Mouse (Mus musculus): ENCODE data around the gene Ptprk. TPM values are rescaled to one million over a fixed set of nuclear protein-coding genes. Genes with fewer than 3 reads are reported as not detected.

Ptprk gene
- polyA plus RNA-seq, 1 experiment from 2014 or later, result 35.5 TPM

DNA sequence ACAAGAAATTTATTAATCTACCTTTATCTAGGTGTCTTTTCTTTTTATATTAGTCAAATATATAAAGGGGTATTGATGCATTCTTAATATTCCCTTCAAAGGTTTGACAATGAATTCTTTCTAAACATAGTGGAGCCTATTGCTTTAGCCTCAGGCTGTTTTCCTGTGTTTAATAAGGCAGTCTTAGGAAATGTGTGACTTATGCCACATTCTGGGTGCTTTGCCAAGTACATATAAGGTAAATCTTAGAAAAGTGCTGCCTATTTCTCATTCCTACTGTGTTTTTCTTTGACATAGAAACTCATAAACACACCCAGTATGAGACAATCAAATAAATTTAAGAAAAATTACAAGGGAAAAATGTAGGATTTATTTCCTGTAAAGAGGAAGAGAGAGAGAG is 327.2 kb downstream of the Ptprk start:
- Histone ChIP-seq H3K27ac (no peak overlapping the region), H3K4me2 (replicated peaks) (no peak overlapping the region), H3K4me3 (no peak overlapping the region), H3K9me3 (no peaks in the 10 kb centered on the region), H3K27me3 (no peaks in the 10 kb centered on the region), H3K9ac (no peak overlapping the region), H3K36me3 (no peaks in the 10 kb centered on the region), H3K4me1 (no peaks in the 10 kb centered on the region)
- no peak for ATAC-seq (ENCODE audit: low FRiP score, low read depth)

DNA sequence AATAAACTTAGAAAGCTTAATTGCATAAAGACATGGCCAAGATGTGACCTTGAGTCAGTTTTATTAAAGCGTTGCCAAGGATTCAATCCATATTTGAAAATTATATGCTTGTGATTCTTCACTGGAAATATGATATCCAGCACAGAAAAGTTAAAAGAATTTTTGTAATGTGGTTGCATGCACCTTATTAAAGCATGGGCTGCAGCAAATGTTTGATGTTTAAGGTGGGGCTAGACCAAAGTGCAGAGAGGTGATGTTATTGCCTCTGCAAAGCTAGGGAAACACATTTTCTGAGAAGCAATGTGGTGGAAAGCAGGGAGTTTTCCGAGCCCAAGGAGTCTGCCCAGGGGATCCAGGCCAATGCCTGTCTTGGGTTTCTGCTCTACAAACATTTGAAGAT is 334.4 kb downstream of the Ptprk start:
- H3K9ac ChIP-seq, result no peak overlapping the region
- H3K27ac ChIP-seq, result no peak overlapping the region
- no peak overlapping the region for H3K4me2 ChIP-seq (replicated peaks)
- no peak for ATAC-seq (ENCODE audit: low FRiP score, low read depth)
- no peak overlapping the region for H3K4me3 ChIP-seq
- no peaks in the 10 kb centered on the region for H3K4me1 ChIP-seq
- H3K9me3 ChIP-seq, result no peaks in the 10 kb centered on the region
- WGBS, result 63% methylated on average over 2 of the region's 2 CpGs
- H3K36me3 ChIP-seq, result no peaks in the 10 kb centered on the region
- no peaks in the 10 kb centered on the region for H3K27me3 ChIP-seq

DNA sequence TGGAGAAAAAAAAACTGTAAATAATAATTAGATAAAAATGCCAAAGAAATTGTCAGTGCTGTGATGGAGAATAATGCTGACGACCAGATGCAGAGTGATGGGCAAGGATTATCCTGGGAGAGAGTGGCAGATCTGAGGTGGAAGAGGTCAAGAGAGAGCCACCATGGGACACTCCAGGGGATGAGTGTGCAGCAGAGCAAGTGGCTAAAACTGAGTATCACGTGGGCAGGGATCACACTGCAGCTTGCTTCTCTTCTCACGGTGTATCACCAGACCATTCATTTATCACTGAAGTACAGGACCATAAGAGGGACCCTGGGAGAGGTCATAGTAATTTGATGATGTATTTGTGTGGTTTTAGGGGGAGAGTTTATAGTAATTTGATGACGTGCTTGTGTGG is 340.2 kb downstream of the Ptprk start:
- no peaks in the 10 kb centered on the region for H3K36me3 ChIP-seq
- H3K4me3 ChIP-seq, result no peak overlapping the region
- no peak overlapping the region for H3K27ac ChIP-seq
- H3K9me3 ChIP-seq, result no peaks in the 10 kb centered on the region
- ATAC-seq (ENCODE audit: low FRiP score, low read depth), result no peak
- H3K4me2 ChIP-seq (replicated peaks), result no peak overlapping the region
- H3K4me1 ChIP-seq, result no peaks in the 10 kb centered on the region
- H3K27me3 ChIP-seq, result no peaks in the 10 kb centered on the region
- 65% methylated on average over 4 of the region's 4 CpGs for WGBS
- no peak overlapping the region for H3K9ac ChIP-seq

DNA sequence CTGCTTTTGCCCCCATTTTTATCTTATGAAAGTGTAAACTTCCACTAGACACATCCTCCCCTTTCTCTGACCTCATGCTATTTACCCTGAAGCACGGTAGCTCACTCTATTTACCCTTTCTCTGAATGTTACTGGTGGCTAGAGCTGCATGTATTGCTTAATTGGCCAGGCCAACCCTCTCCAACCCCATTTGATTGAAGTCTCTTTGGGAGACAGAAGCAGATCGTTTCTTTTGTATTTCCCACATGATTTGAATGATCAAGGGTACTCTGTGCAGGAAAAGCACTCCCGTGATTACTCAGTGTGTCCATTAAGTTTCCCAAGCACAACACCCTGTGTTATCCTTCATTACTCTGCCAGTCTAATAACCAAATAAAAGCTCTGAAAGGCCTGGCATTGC is 348.0 kb downstream of the Ptprk start:
- 60% methylated on average over 3 of the region's 3 CpGs for WGBS
- no peaks in the 10 kb centered on the region for H3K9me3 ChIP-seq
- no peaks in the 10 kb centered on the region for H3K36me3 ChIP-seq
- H3K27me3 ChIP-seq, result no peaks in the 10 kb centered on the region
- no peak overlapping the region for H3K9ac ChIP-seq
- no peak for ATAC-seq (ENCODE audit: low FRiP score, low read depth)
- H3K27ac ChIP-seq, result no peak overlapping the region
- H3K4me1 ChIP-seq, result no peaks in the 10 kb centered on the region
- H3K4me3 ChIP-seq, result no peak overlapping the region
- H3K4me2 ChIP-seq (replicated peaks), result no peak overlapping the region

DNA sequence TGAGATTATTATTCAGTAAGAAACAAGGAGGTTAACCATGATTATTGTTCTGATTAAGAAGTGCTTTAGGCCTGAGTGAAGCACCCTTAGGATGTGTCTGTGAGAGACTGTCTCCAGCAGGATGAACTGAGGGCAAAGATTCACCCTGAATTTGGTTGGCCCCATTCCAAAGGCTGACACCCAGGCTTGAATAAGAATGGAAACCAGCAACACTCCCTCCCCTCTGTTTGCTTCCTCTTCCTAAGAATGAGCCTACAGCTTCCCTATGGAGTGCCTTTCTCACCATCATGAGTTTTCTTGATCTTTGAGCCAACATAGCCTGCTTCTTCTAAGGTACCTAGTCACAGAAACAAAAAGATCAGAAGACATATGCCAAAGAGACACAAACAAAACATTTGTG is 350.8 kb downstream of the Ptprk start:
- no peak overlapping the region for H3K27ac ChIP-seq
- H3K27me3 ChIP-seq, result no peaks in the 10 kb centered on the region
- no peak for ATAC-seq (ENCODE audit: low FRiP score, low read depth)

DNA sequence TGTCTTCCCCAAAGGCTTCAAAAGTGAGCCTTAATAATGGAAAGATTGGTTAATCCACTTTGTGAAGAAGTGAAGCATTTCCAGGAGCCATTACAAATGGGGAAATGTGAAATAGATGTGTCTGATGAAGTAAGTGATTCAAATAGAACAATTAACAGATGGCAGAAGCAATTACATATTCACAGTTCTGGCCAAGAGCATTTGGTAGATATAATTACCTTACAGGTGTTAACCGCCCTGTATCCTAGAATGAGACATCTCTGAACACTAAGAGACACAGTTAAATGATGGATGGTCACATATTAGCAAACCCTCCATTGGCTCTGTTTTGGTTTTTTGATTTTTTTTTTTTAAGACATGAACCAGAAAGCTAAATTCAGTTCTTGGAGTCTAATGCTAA is 361.5 kb downstream of the Ptprk start:
- WGBS, result 96% methylated on average over 1 of the region's 1 CpGs
- Histone ChIP-seq H3K27me3 (no peaks in the 10 kb centered on the region), H3K36me3 (no peaks in the 10 kb centered on the region), H3K9me3 (no peaks in the 10 kb centered on the region), H3K4me2 (replicated peaks) (no peak overlapping the region), H3K4me1 (no peaks in the 10 kb centered on the region), H3K4me3 (no peak overlapping the region), H3K9ac (no peak overlapping the region), H3K27ac (no peak overlapping the region)
- no peak for ATAC-seq (ENCODE audit: low FRiP score, low read depth)

More for the DNA sequence above, 350.8 kb downstream of the Ptprk start:
- no peak overlapping the region for H3K4me2 ChIP-seq (replicated peaks)
- no peaks in the 10 kb centered on the region for H3K4me1 ChIP-seq
- H3K36me3 ChIP-seq, result no peaks in the 10 kb centered on the region
- H3K9me3 ChIP-seq, result no peaks in the 10 kb centered on the region
- no peak overlapping the region for H3K4me3 ChIP-seq
- no peak overlapping the region for H3K9ac ChIP-seq

DNA sequence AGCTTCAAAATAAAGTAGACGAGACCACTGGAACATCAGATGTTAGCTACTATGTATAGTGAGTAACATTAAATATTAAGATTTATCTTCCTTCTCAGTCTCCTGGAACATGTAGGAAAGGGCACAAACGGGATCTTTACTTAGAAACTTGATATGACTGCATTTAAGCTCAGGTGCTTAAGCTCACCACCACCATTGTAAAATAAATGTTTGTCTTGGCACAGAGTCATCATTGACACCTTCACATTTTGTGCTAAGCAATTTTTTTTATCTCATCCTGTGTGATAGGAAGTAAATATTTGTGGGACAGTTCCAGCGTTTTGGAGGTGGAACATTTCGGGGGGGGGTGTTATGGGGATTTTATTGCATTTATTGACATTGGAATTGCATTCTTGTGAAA is 375.2 kb downstream of the Ptprk start:
- H3K4me3 ChIP-seq, result no peak overlapping the region

DNA sequence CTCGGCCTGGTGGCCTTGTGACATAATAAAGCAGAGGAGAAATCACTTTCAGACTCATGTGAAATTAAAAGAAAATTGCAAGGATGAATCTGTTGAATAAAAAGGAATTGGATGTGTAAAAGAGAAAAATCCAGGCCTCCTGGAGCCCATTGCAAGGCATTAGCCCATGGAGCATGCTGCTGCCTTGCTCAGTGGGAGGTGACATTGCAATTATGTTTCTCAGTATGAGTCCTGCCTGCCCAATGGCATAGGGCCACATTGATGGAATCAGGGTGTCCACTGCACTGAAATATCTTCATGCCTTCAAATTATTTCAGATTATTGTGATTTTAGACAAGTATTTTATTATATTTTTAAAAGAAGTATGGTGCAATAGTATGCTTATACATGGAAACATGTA is 376.0 kb downstream of the Ptprk start:
- Histone ChIP-seq H3K4me3 (no peak overlapping the region), H3K36me3 (no peaks in the 10 kb centered on the region), H3K4me1 (no peaks in the 10 kb centered on the region), H3K4me2 (replicated peaks) (no peak overlapping the region), H3K9me3 (no peaks in the 10 kb centered on the region), H3K9ac (no peak overlapping the region), H3K27me3 (no peaks in the 10 kb centered on the region), H3K27ac (no peak overlapping the region)
- no peak for ATAC-seq (ENCODE audit: low FRiP score, low read depth)
- 63% methylated on average over 1 of the region's 1 CpGs for WGBS

More for the DNA sequence above, 375.2 kb downstream of the Ptprk start:
- Histone ChIP-seq H3K27me3 (no peaks in the 10 kb centered on the region), H3K9ac (no peak overlapping the region), H3K4me2 (replicated peaks) (no peak overlapping the region), H3K9me3 (no peaks in the 10 kb centered on the region), H3K36me3 (no peaks in the 10 kb centered on the region), H3K4me1 (no peaks in the 10 kb centered on the region), H3K27ac (no peak overlapping the region)
- no peak for ATAC-seq (ENCODE audit: low FRiP score, low read depth)
- WGBS, result 66% methylated on average over 4 of the region's 4 CpGs

DNA sequence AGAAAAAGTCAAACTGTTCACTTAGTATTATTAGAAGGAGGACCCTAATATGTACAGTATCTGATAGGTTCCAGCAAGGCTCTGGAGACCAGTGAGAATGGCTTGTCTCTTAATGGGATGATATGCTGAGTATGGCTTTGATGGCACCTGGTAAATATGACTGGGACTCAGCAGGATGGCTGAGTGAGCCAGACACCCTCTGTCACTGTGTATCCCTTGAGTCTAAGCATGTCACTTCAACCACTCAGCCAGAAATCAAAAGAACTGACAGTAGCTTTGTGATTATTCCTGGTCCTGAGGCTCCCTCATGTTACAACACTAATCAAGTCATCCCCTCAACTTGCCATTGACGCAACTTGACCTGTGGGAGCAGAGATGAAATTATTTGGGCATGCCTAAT is 383.4 kb downstream of the Ptprk start:
- H3K4me3 ChIP-seq, result no peak overlapping the region
- H3K27me3 ChIP-seq, result no peaks in the 10 kb centered on the region
- no peak overlapping the region for H3K9ac ChIP-seq
- H3K4me2 ChIP-seq (replicated peaks), result no peak overlapping the region
- no peak overlapping the region for H3K27ac ChIP-seq
- H3K9me3 ChIP-seq, result no peaks in the 10 kb centered on the region
- H3K36me3 ChIP-seq, result no peaks in the 10 kb centered on the region
- 68% methylated on average over 1 of the region's 1 CpGs for WGBS
- no peak for ATAC-seq (ENCODE audit: low FRiP score, low read depth)
- H3K4me1 ChIP-seq, result no peaks in the 10 kb centered on the region

DNA sequence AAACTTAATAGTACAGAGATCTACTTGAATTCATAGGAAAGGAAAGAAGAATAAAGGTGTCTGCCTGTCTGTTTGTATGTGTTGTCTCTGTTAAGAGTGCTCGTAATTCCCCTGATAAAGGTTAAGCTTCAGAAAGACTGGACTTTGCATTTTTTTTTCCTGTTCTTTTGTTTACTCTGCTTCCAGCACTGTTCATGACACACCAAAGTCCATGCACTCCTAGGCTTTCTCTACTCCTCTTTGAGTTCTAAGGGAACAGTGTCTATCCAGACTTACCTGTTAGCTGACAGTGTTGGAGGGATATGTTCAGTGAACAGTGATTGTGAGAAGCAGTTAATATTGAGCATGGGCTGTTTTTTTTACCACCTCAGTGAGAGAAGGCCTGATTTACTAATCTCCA is 385.3 kb downstream of the Ptprk start:
- Histone ChIP-seq H3K4me3 (no peak overlapping the region), H3K4me2 (replicated peaks) (no peak overlapping the region), H3K9ac (no peak overlapping the region), H3K4me1 (no peaks in the 10 kb centered on the region), H3K9me3 (no peaks in the 10 kb centered on the region), H3K36me3 (no peaks in the 10 kb centered on the region), H3K27ac (no peak overlapping the region), H3K27me3 (no peaks in the 10 kb centered on the region)
- no peak for ATAC-seq (ENCODE audit: low FRiP score, low read depth)
- WGBS, result 73% methylated on average over 1 of the region's 1 CpGs

DNA sequence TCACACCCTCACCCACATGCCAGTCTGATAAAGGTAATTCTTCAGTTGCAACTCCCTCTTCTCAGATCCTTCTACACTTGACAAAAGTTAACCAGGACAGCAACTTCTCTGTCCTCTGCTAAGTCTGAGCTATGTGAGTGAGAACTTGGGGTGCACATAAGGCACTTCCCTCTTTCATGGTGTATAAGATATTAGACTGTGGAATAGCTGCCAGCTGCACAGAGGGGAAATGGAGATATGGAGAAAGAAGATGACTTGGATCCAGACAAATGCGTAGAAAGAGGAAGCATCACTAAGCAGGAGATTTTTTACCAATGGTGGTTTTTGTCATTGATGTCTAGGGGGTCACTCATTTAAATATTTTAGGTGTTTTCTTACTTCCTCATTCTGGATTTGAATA is 389.1 kb downstream of the Ptprk start:
- no peaks in the 10 kb centered on the region for H3K36me3 ChIP-seq
- H3K27ac ChIP-seq, result no peak overlapping the region
- no peak overlapping the region for H3K4me3 ChIP-seq
- H3K27me3 ChIP-seq, result no peaks in the 10 kb centered on the region
- no peak overlapping the region for H3K4me2 ChIP-seq (replicated peaks)
- no peak for ATAC-seq (ENCODE audit: low FRiP score, low read depth)
- 94% methylated on average over 1 of the region's 1 CpGs for WGBS
- no peak overlapping the region for H3K9ac ChIP-seq
- H3K9me3 ChIP-seq, result no peaks in the 10 kb centered on the region
- H3K4me1 ChIP-seq, result no peaks in the 10 kb centered on the region

DNA sequence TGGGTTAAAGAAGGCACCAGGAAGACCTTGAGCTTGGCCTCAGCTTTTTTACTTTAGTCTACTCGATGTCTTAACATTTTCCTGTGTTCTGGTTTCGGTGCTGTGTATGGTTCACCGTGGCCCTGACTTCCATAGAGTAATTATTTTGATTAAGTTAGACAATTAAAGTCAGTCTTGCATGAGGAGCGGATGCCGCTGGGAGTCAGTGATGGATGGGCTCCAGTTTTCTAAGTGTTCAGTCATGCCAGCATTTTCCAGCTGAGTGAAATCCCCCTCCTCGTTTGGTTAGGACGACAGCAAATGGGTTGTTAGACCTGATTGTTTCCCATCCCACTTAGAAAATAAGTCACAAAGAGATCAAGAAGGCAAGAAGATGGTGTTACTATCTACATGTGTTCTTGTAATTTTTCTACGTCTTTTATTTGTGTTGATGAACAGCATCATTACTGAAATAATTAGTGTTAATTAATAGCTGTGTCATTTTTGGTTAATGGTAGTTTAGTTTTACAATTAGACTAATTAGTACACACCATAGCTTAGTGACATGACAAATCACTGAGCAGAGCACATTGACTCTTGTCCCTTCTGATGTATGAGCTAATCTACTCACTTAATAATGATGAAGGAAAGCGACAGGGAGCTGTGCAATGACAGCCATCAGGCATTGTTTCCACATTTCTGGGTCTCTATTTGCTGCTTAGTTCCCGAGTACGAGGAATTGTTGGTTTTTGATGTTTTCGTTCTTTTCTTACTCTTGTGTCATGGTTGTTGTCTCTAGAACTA is 390.3 kb downstream of the Ptprk start:
- 78% methylated on average over 12 of the region's 12 CpGs for WGBS
- Histone ChIP-seq H3K4me3 (no peak overlapping the region), H3K9me3 (no peaks in the 10 kb centered on the region), H3K36me3 (no peaks in the 10 kb centered on the region), H3K27ac (no peak overlapping the region), H3K4me1 (no peaks in the 10 kb centered on the region), H3K27me3 (no peaks in the 10 kb centered on the region), H3K4me2 (replicated peaks) (no peak overlapping the region), H3K9ac (no peak overlapping the region)
- no peak for ATAC-seq (ENCODE audit: low FRiP score, low read depth)

DNA sequence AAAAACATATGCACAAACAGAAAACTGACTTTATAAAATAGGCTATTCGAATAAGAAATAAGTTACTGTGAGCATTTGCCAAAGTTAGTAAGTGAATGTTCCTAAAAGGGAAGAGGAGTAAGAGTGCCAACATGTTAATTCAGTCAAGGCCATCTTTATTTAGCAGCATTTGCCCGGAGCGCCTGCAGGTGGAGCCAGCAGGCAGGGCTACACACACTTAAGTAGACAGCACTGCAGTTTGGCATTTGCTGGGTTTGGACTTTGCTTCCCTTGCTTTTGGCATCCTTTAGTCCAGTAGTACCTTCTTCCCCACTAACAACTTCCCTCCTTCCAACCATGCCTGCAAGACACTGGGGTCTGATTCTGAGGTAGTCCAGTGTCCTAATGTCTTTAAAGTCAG is 411.0 kb downstream of the Ptprk start:
- no peak for ATAC-seq (ENCODE audit: low FRiP score, low read depth)
- H3K4me2 ChIP-seq (replicated peaks), result no peak overlapping the region
- H3K36me3 ChIP-seq, result peaks cover 3% of the 10 kb centered on the region; the same call in 1 of the 2 replicates
- H3K9ac ChIP-seq, result no peak overlapping the region
- no peaks in the 10 kb centered on the region for H3K9me3 ChIP-seq
- no peaks in the 10 kb centered on the region for H3K4me1 ChIP-seq
- H3K27me3 ChIP-seq, result no peaks in the 10 kb centered on the region
- 50% methylated on average over 3 of the region's 3 CpGs for WGBS
- H3K4me3 ChIP-seq, result no peak overlapping the region
- H3K27ac ChIP-seq, result no peak overlapping the region

Measured in limb, embryonic 13.5 days (tissue).